Mouse (Mus musculus) retina, embryonic 14.5 days (tissue): ENCODE results near the gene Acvr1.

Experiments used
- DNase-seq: peaks from one replicate; pipeline ENCODE4 v3.0.0-alpha.2; 2015; ENCODE audit warnings: low spot score

Gene Acvr1

DNA sequence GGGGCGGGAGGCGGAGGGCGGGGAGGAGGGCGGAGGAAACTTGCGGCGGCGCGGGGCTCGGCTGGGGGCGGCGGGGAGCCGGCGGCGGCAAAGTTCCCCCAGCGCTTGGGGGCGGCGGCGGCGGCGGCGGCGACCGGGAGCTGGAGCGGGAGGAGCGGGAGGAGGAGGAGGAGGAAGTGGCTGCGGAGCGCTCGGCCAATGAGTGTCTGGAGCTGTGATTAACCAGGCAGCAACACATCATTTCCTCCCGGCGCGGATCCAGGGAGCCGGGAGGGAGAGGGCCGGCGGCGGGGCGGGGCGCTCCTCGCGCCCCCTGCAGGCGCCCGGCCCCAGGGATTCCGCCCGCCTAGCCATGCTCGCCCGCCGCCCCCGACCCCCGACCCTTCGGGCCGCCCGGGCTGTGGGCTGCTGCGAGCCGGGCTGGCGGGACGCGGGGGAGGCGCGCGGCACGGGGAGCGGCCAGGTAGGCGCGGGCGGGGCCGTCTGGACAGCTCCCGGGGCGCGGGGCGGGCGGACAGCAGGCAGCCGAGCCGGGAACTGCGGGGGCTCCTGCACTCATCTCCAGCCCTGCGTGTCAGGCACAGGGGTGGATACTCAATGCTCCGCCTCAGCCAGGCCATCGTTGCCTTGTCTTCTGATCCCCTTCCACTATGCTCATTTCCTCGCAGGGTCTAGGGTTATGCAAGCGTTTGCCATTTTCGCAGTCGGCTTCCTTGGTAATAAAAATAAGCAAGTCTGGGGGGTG is at the start of gene Acvr1, which contains the start of gene Upp2:
Gene Acvr1 (minus strand): TSS at position 92 of the 745 bp plus-strand sequence.
Gene Upp2 (plus strand): TSS at position 233 of the 745 bp plus-strand sequence.
- DNase-seq = peak; percentile 85

DNA sequence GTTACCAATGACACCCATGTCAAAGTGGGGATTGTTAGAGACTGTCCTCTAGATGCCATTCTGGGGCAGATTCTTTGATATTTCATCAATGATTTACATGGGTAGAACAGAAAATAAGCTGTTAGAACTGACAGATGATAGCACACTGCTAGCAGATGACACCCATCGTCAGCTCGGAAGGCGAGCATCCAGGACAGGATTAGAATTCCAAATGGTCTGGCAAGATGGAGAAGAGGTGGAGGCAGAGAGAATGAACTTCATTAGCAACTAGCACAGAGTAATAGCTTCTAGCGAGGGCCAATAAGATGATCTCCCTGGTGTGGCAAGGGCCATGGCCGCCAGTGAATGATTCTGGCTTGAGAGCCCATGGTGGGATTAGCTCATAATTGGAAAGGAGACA is 48.8 kb upstream of the Acvr1 start:
- no peak for DNase-seq

DNA sequence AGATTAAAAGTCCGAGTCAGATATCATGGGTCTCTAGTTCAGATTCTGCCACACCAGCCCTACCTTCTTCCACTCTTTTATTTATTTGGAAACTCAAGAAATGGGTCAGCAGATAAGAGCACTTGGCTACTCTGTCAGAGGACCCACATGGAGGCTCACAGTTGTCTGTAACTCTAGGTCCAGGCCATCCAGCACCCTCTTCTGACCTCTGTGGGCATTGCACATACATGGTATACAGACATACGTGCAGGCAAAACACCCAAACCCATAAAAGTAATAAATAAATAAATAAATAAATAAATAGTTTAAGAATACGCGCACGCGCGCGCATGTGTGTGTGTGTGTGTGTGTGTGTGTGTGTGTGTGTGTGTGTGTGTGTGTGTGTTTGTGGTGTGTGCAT is 47.9 kb upstream of the Acvr1 start:
- DNase-seq = no peak

DNA sequence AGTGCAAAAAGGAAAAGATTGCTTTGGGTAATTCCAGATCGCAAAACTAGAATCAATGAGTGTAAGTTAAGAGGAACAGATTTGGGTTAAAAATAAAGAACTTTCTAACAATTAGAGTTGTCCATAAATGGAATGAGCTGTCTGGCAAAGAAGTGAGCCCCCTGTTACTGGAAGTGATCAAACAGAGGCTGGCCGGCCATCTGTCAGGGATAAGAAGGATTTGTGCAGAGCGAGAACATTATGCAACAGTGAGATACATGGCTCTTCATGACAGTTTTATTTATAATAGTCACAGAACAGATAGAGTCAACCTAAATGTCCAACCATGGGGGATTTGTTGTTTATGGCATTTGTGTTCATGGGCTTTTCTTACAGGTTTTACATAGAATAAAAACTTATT is 46.8 kb upstream of the Acvr1 start:
- DNase-seq = no peak

DNA sequence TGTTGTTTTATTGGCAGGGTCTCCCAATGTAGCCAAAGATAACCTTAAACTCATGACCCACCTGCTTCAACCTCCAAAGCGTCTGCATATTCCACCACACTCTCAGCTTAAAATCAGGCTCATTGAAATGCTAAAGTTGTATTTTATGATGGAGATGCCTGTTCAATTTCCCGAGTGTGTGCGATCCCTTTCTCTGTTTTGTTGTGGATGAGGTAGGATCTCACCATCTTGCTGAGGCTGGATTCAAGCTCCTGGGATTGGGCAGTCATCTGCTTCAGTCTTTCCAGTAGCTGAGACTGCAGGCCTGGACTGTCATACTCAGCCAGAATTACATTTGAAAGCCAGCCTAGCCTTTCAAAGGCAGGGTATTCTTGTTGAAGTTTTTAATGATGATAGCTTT is 37.8 kb upstream of the Acvr1 start:
- no peak for DNase-seq

DNA sequence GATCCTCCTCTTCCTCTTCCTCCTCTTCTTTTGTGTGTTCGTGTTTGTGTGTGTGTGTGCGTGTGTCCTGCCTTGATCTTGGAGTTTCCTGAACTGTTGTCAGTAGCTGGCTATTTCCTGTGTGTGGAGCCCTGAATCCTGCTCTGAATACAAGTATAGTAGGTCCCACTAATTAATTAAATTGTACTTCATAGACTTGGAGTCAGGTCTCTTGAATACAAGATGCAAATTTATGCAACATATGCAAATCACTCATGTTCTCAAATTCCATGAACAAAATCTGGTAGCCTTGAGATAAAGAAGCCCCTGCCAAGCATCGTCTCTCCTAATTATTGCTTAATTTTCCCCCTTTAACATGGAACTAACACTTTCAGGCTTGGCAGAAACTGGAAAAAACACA is 36.4 kb upstream of the Acvr1 start:
- no peak for DNase-seq

DNA sequence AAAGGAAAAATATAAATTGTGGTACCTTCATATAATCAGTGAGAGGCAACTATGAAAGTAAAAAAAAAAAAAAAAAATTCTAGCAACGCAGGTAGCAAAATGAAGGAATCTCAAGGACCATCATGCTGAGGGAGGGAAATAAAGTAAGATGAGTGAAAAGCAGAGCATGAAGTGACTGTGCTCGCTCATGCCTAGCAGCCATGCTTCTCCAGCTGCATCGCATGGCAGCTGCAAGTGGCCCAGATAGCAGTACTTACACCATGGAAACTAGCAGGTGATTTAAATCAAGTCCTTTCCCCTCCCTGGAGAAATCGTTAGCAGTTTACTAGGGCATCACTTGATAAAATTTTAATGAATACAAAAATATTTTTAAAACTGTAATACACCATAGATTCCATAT is 34.4 kb upstream of the Acvr1 start:
- DNase-seq = no peak

DNA sequence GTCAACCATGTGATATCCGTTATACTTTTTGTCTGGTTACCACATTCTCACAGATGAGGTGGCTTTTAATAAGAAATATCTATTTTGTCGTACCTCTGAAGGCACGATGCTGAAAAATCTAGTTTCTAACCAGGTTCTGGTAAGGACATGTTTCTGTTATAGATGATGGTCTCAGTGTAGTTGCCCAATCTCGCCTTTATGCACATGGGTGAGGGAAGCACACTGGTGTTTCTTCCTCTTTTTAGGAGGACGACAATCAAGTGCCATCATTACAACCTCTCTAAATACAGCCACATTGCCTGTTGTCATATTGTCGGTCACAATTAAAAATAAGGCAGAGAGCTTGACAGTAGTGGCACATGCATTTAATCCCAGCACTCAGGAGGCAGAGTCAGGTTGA is 32.7 kb upstream of the Acvr1 start:
- no peak for DNase-seq

DNA sequence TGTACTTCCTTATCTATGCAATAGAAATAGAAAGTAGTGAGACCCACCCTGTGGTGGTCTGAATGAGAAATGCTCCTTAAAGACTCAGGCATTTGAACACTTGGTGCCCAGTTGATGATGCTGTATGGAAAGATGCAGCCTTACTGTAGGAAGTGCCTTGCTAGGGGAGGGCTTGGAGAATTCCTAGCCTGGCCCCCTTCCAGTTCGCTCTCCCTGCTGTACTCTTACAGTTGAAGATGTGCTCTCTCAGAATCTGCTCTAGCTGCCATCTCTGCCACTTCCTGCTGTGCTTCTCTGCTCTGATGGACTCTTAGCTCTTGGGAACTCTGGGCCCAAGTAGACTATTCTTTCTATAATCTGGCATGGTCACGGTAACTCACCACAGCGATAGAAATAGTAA is 30.6 kb upstream of the Acvr1 start:
- DNase-seq = no peak

DNA sequence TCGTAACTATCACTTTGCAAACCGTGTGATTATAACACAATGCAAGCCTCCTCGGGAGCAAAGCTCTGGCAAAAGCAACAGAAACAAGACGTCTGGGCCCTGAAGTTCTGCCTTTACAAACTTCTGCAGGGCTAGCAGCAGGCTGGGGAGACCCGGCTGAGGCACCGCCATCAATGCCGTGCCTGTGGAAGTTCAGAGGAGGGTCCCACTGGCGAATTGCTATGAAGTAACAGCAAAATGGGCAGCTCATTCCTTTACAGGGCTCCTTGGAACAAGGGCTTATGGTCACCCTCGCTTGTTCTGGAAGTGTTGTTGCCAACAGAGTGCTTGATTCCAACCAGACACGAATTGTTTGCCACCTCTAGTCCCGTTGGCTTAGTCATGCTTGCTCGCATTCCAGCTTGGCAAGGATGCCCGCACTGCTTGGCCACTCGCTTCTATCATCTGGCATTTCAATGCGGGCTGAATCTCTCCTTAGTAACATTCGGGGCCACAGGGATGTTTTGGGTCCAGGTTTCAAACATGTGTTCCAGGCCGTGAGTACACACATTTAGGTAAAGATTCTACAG is 29.9 kb upstream of the Acvr1 start:
- no peak for DNase-seq

DNA sequence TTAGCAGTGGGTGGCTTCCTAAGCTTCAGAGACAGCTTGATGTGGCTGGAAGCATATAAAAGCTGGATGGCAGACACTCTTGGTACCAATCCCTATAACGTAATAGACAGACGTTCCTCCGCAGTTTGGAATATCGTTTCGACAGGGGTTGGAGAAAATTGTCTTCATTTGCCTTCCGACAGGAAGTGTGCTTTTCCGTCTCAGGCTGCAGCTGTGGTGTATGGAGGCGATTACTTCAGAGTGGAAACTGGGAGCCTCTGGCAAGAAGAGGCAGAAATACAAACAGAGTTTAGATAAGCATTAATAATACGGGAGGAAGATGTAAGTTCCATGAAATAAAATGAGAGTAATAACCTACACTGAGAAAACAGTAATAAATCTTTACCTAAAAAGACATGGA is 28.4 kb upstream of the Acvr1 start:
- DNase-seq = no peak

DNA sequence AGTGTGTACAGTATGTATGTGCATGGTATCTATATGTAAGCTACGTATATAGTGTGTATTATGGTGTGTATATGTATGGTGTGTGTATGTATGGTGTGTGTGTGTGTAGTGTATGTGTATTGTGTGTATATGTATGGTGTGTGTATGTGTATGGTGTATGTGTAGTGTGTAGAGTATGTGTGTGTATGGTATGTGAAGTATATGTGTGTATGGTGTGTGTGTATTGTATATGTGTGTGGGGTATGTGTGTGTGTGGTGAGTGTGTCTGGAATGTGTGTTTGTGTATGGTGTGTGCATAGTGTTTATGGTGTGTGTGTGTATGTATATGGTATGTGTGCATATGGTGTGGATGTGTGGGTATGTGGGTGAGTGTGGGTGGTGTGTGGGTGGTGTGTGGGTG is 23.1 kb upstream of the Acvr1 start:
- no peak for DNase-seq

DNA sequence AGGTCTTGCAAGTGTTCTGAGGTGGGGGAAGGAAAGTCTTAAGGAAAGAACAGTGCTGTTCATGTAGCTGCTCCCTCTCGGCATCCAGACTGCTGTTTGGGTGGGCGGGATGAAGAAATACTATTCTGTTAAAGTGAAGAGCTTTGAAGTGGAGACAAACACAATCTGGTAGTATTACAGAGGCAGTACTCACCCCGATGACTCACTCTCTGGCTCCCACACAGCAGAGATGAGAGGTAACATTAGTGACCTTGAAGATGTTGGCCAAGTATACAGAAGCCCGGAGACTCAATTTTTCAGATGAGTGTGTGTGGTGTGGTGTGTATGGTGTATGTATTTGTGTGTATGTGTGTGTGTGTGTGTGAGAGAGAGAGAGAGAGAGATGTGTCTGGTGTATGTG is 22.7 kb upstream of the Acvr1 start:
- no peak for DNase-seq

DNA sequence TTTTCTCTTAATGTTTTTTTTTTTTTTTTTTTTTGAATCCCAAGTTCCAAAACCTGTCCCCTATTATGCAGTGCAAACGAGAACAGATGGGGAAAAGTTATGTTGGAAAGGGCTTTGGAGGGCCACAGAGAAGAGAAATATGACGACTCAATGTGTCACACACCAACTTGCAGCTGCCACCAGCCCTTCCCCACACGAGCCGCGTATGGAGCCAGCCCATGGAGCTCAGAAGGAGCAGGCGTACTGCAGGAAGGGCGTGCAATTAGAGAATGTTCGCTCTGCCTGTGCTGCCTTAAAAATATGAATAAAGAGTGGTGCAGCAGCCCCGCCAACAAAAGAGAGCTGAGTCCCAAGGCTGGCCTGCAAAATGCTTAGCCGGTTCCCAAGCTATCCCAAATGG is 19.4 kb upstream of the Acvr1 start:
- DNase-seq = no peak

DNA sequence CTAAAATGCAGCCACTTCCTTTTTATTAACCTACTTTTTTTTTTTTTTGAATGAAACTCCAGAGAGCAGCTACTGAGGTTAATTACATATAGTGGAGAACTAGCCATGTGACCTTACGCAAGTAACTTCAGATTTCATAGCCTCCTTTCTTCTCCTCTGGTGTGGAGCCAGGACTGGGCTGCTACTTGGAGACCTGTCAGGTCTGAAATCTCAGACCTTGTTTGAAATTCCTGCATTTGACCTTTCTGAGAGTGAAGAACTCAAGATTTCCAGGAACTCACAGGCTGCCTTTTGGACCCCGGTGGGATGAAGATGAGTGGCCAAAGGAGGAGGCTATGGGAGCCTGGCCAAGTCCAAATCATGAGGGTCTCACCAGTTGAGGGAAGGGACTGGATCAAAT is 7.2 kb upstream of the Acvr1 start:
- no peak for DNase-seq

DNA sequence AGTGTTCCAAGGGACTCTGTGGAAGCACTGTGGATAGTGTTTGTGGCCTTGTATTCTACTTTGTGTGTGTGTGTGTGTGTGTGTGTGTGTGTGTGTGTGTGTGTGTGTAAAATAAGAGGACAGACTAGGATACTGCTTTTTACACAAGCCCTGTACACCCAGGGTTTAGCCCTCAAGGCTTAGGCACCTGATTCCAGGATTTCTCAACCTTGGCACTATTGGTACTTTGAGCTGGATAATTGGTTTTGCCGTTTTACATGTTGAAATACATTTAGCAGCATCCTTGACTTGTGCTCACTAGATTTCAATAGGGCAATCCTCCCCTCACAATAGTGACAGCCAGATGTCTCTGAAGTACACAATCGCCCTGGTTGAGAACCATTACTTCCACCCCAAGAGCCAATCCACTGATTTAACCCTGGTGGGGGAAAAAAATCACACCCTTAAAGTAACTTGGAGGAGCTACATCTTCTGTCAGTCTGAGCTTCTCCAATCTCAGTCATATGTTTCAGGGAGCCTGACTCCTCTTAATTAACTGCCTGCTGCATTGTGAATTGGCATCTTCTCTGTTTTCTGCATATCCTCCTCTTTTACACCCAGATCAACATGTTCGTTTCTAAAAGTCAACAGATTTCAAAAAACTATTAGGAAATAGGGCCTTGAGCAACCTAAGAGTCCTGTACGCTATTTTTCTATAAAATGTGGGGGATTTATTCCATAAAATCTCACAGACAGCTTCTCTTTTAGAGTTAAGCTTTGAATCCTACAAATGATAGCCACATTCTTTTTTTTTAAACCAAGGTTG is 2.1 kb upstream of the Acvr1 start:
- DNase-seq = no peak

DNA sequence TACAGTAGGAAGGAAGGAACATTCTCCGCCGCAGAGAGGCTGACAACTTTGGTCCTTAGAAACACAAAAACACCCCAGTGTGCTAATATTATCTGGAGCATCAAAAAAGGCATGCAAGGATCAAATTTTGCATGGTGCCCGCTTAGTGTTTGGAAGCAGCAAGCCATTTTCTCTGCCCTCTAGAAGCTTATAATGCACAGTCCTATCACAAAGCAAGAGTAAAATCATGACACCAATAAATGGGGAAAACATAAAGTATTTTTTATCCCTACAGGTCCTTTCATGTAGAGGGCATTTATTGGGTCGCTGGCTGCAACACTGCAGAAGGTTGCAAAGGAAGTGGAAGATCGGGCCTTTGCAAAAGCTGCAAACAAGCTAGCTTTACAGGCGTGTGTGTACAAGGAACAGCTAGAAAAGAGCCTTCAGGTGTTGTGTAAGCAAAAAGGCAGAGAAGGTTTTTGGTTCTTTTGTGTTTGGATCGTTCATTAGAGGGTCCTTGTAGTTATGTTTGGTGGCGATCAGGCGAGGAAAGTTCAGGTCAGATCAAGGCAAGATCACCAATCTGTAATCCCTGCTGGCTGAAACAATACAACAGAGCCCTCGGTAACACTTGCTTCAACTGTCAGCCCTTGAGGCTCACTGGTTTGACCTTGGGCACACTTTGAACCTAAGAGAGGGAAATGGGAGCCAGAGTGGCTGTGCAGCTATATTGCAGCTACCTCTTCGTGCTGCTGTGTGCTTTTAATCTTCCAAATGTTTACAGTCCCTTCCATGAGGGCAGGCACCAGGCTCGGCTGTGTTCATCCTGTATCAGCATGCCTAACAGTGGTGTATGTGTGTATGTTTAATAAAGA is 1.1 kb upstream of the Acvr1 start:
- peak; percentile 26 for DNase-seq

DNA sequence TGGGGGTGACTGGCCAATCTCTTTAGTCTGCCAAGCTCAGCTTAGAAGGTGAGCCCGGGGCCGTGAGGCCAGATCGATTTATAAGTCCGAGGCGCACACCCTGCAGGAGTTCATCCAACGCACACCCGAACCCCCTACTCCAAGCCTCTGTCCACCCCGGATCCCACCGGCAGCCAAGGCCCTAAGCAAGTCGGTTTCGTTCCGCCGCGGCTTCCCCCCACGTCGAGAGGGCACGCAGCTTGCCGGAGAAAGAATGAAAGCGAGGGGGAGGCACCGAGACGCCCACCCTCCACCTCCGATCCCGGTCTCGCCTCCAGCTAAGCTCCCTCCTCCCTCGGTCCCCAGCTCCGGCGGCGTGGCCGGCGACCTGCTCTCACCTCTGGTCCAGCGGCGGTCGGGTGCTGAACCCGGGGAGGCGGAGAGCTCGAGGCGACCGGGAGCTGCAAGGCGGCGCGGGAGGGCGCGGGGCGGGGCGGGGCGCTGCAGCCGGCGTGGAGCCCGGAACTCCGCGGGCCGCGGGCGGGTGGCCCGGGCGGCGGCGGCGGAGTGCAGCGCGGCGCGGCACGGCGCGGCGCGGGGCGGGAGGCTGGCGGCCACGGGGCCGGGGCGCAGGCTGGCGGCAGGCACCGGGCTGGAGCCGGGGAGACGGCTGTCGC is 419 bp downstream of the Acvr1 start:
- peak; percentile 57 for DNase-seq

DNA sequence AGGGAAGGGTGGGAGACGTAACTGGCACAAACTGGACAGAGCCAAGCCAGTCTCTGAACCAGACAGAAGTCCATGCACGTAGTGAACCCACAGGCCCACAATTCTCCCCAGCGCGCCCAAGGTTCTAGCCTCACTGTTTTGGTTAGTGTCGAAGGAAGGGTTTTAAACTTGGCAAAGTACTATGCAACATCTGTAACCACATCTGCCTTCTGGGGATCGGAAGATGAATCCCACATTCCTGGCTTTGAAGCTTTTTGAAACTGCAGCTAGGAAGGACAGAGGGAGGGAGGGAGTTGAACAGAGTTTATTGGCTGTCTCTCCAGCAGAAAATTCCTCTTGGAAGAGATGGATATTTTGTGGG is 928 bp downstream of the Acvr1 start:
- DNase-seq = no peak

DNA sequence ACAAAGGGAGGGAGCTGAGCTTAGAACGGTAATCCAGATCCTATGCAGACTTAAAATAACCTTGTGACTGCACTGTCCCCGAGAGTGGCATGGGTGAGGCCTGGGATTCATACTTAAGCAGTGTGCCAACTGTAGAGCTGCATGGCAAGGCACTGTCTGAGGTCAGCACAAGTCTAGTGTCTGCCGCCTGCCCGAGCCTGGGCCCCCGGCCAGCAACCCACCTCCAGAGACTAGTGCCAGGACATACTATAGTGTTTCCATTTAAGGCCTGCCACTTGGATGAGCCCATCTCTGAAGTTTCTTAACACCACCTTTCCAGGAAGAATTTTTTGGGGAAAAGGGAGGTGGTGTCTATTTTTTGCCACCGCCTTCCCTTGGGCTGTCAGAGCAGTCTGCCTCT is 1.7 kb downstream of the Acvr1 start:
- DNase-seq = no peak

DNA sequence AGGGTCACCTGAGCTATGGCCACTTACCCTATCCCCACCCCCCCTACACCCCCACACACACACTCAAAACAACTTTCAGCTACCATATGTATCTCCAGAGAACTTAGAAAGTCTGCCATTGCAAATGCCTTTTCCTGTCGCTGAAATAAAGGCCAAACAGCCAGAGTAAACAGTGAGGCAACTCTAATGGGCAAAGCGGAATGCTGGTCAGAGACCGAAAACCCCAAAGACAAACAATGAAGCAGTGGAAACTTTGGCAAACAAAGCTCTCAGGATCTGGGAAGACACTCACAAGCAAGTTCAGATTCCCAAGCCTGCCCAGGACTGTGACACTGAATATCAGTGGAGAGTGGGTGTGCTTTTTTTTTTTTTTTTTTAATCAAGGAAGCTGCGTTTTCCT is 4.8 kb downstream of the Acvr1 start:
- no peak for DNase-seq
